Mouse (Mus musculus) limb, embryonic 14.5 days (tissue): ENCODE data around the gene Pla2g4b. TPM values are rescaled to one million over a fixed set of nuclear protein-coding genes. Genes with fewer than 3 reads are reported as not detected.
A peak's percentile ranks its signal among the peaks of the same experiment; 100 is the strongest.

Experiments
- ATAC-seq: fragments of 200-750 bp; cut with Nextera tagmentation; 2 replicates; pipeline ENCODE4 v1.8.0; 2017; ENCODE audit warnings: low read depth, moderate number of reproducible peaks, moderate TSS enrichment; ENCODE audit not compliant: low FRiP score
- DNase-seq: peaks from one replicate; pipeline ENCODE4 v3.0.0-alpha.2; 2015; ENCODE audit warnings: low spot score
- H3K27ac ChIP-seq: fragments of 300-500 bp; sonication (generic); replicated peaks from 2 replicates; pipeline ENCODE4 v1.5.1; 2014; ENCODE audit warnings: low read depth, mild to moderate bottlenecking, low read length, moderate library complexity, mixed read lengths
- H3K27me3 ChIP-seq: fragments of 300-500 bp; sonication (generic); 2 replicates; pipeline ENCODE4 v1.6.1; 2014; ENCODE audit warnings: low read length, mixed read lengths; ENCODE audit not compliant: control insufficient read depth, insufficient read depth
- H3K36me3 ChIP-seq: fragments of 300-500 bp; sonication (generic); 2 replicates; pipeline ENCODE4 v1.6.1; 2014; ENCODE audit warnings: mild to moderate bottlenecking, low read length, moderate library complexity, mixed read lengths; ENCODE audit not compliant: control insufficient read depth, insufficient read depth
- H3K4me1 ChIP-seq: fragments of 300-500 bp; sonication (generic); 2 replicates; pipeline ENCODE4 v1.6.1; 2014; ENCODE audit warnings: antibody characterized with exemption, low read length, mixed read lengths; ENCODE audit not compliant: control insufficient read depth, insufficient read depth
- H3K4me2 ChIP-seq: fragments of 300-500 bp; sonication (generic); replicated peaks from 2 replicates; pipeline ENCODE4 v1.6.1; 2014; ENCODE audit warnings: low read depth, mild to moderate bottlenecking, low read length, moderate library complexity; ENCODE audit not compliant: severe bottlenecking
- H3K4me3 ChIP-seq: fragments of 300-500 bp; sonication (generic); replicated peaks from 2 replicates; pipeline ENCODE4 v1.5.1; 2014; ENCODE audit warnings: low read length
- H3K9ac ChIP-seq: fragments of 300-500 bp; sonication (generic); 2 replicates; pipeline ENCODE4 v1.6.1; 2014; ENCODE audit warnings: mild to moderate bottlenecking, low read depth, low read length, moderate library complexity; ENCODE audit not compliant: severe bottlenecking
- H3K9me3 ChIP-seq: fragments of 300-500 bp; sonication (generic); 2 replicates; pipeline ENCODE4 v1.6.1; 2016; ENCODE audit warnings: low read length; ENCODE audit not compliant: control insufficient read depth
- POLR2A ChIP-seq: fragments of 200-500 bp; IDR thresholded peaks from 2 replicates; pipeline ENCODE4 v1.8.0; 2012; ENCODE audit warnings: inconsistent platforms, mild to moderate bottlenecking, moderate library complexity, borderline replicate concordance; ENCODE audit not compliant: insufficient read depth, insufficient read length; ENCODE audit errors: extremely low read depth
- WGBS: fragments of 180-500 bp; shearing (Covaris S2); extraction: QIAGEN DNeasy Blood & Tissue Kit; methylation state at CpG from one replicate; pipeline ENCODE4 v1.1.7; 2014; 5-methylcytosine and 5-hydroxymethylcytosine counted together
- polyA plus RNA-seq, 2 experiments: library from polyadenylated mRNA; depleted of rRNA in 1 of 2; stranded (reverse) in 1 of 2; unstranded in 1 of 2; fragments of >200 nt; fragmentation: Nextera tagmentation in 1 of 2; extraction: Ambion mirVana in 1 of 2; gene quantifications; 2 replicates each; pipeline versions ENCODE4 v1.2.1 to v1.2.3; 2012 to 2014

Gene Pla2g4b
- polyA plus RNA-seq, 2 experiments, result 1.7 to 21.9 TPM

- H3K9me3 ChIP-seq, result no peaks in the 10 kb centered on the region
- H3K4me3 ChIP-seq, result no peak overlapping the region
- no peak overlapping the region for H3K9ac ChIP-seq
- no peaks in the 10 kb centered on the region for H3K27me3 ChIP-seq
- peaks cover 11% of the 10 kb centered on the region for H3K4me1 ChIP-seq
- no peak for TF ChIP-seq POLR2A
- ATAC-seq, result no peak
- 88% methylated on average over 8 of the region's 8 CpGs for WGBS
- no peak overlapping the region for H3K27ac ChIP-seq
- H3K36me3 ChIP-seq, result peaks cover 50% of the 10 kb centered on the region
- no peak overlapping the region for H3K4me2 ChIP-seq
- no peak for DNase-seq
Observed at GRCm38 (mm10) chr2:120030380-120030779, 2.8 kb upstream of the Pla2g4b start.

DNA sequence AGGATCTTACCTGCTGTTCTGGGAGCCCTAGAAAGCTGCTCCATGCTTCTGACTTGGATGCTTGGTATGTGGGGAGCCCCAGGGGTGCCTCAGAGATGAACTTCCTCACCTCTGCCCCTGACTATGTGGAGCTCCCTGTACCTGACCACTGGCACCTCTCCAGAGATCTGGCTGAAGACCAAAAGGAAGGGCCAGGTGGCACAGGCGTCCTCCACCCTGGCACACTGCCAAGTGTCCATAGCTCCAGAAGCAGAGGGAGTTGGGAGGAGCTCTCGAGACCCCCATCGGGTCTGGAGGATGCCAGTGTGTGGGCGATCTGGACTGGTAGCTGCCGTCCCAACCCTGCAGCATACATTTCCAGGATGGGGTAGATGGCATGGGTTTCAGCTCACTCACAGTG lies 509 bp downstream of the Pla2g4b start:
- WGBS, result 82% methylated on average over 5 of the region's 5 CpGs
- Histone ChIP-seq H3K4me3 (no peak overlapping the region), H3K4me1 (no peaks in the 10 kb centered on the region; the same call in 1 of the 2 replicates), H3K9ac (no peak overlapping the region), H3K4me2 (no peak overlapping the region), H3K27ac (no peak overlapping the region), H3K27me3 (no peaks in the 10 kb centered on the region), H3K9me3 (no peaks in the 10 kb centered on the region), H3K36me3 (peaks cover 77% of the 10 kb centered on the region)
- no peak for TF ChIP-seq POLR2A
- ATAC-seq (no peak), DNase-seq (no peak)

DNA sequence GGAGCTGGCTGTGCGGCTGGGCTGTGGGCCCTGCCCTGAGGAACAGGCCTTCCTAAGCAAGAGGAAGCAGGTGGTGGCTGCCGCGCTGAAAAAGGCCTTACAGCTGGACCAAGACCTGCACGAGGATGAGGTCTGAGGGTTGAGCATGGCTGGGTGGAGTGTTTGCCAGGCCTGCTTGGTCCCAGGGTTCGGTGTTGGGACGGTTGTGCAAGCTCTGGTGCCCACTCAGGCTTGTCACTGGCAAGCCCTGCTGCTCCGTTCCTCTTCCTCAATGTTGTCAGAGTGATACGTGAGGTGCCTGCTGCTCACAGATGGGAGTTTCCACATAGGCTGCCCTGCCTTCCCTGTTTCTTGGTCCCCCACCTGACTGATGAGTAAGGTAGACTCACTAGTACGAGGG lies 4.5 kb downstream of the Pla2g4b start:
- no peak overlapping the region for H3K27ac ChIP-seq
- H3K9ac ChIP-seq, result no peak overlapping the region
- ATAC-seq (no peak), DNase-seq (no peak)
- no peaks in the 10 kb centered on the region for H3K9me3 ChIP-seq
- H3K4me2 ChIP-seq, result no peak overlapping the region
- no peaks in the 10 kb centered on the region for H3K4me1 ChIP-seq
- WGBS, result 93% methylated on average over 9 of the region's 9 CpGs
- no peak for TF ChIP-seq POLR2A
- H3K36me3 ChIP-seq, result peaks cover 84% of the 10 kb centered on the region
- H3K4me3 ChIP-seq, result no peak overlapping the region
- no peaks in the 10 kb centered on the region for H3K27me3 ChIP-seq

DNA sequence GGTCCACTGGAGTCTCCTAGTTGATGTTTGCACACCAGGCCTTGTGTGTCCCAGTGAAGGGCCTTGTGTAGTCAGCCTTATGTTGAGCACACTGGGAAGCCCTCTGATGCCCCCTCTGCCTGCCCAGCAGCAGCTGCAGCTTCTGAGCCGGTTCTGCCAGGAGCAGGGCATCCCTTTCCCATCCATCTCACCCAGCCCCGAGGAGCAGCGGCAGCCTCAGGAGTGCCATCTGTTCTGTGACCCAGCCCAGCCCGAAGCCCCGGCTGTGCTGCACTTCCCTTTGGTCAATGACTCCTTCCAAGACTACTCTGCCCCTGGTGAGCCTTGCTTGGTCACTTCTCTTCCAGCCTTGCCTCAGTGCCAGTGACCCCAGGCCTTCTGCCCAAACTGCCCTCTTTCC lies 7.8 kb downstream of the Pla2g4b start:
- no peak for TF ChIP-seq POLR2A
- Histone ChIP-seq H3K4me3 (no peak overlapping the region), H3K27ac (no peak overlapping the region), H3K9ac (no peak overlapping the region), H3K36me3 (peaks cover 61% of the 10 kb centered on the region), H3K27me3 (no peaks in the 10 kb centered on the region), H3K9me3 (no peaks in the 10 kb centered on the region), H3K4me1 (peaks cover 19% of the 10 kb centered on the region), H3K4me2 (no peak overlapping the region)
- DNase-seq (no peak), ATAC-seq (no peak)
- WGBS, result 90% methylated on average over 5 of the region's 5 CpGs

DNA sequence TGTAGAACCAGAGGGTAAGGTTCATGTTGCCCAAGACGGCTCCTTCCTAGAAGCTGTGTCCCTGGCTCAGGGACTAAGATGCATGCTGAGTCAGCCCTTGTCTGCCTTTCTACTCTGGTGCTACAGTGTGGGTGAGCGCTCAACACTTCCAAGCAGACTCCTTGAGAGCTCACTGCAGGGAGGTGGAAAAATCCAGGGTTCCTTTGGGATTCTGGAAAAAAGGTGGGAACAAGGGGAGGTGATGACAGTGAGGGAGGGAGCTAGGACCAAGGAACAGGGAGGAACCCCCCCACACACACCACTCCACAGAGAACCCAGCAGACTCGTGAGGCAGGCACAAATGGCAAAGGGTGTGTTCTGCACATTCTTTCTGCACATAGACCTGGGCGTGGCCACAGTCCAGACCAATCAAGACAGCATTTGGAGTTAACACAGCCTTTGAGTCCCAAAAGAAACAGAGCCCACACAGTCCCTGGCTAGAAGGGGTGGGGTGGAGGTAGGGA lies 10.9 kb downstream of the Pla2g4b start:
- Histone ChIP-seq H3K4me1 (peaks cover 19% of the 10 kb centered on the region), H3K9ac (no peak overlapping the region), H3K27ac (peak overlapping the region; percentile 34), H3K9me3 (no peaks in the 10 kb centered on the region), H3K4me2 (0 out of 2 replicates have a peak overlapping the region, but pooled peaks have one; percentile 2), H3K4me3 (no peak overlapping the region), H3K36me3 (peaks cover 29% of the 10 kb centered on the region), H3K27me3 (no peaks in the 10 kb centered on the region)
- WGBS, result 51% methylated on average over 4 of the region's 4 CpGs
- ATAC-seq (peak; percentile 80), DNase-seq (peak; percentile 64)
- no peak for TF ChIP-seq POLR2A
